Mouse (Mus musculus) MEL (cell line): ENCODE results near the gene Nxph4. TPM values are rescaled to one million over a fixed set of nuclear protein-coding genes. Genes with fewer than 3 reads are reported as not detected.
A peak's percentile ranks its signal among the peaks of the same experiment; 100 is the strongest.

Experiments used
- DNase-seq: peaks from one replicate; pipeline ENCODE4 v3.0.0; 2011; ENCODE audit warnings: low read depth, low spot score
- H3K27ac ChIP-seq: 2 replicates; pipeline ENCODE4 v1.5.1; 2012; ENCODE audit warnings: low read depth, mild to moderate bottlenecking, control low read depth, low read length, moderate library complexity; ENCODE audit not compliant: control insufficient read depth
- H3K27me3 ChIP-seq, 2 experiments: fragments of 150-350 bp in 1 of 2; sonication (generic) in 1 of 2; 2 replicates each; pipeline ENCODE4 v1.6.1; 2012; ENCODE audit warnings: low read length in 2 of 2, mild to moderate bottlenecking in 2 of 2, improper control_type of control experiment in 1 of 2, moderate library complexity in 1 of 2; ENCODE audit not compliant: insufficient read depth in 2 of 2, control insufficient read depth in 1 of 2
- H3K36me3 ChIP-seq, 2 experiments: 2 replicates each; pipeline ENCODE4 v1.6.1; 2012 to 2014; ENCODE audit warnings: low read length in 2 of 2, improper control_type of control experiment in 1 of 2, inconsistent platforms in 1 of 2, mild to moderate bottlenecking in 1 of 2; ENCODE audit not compliant: insufficient read depth in 2 of 2, control insufficient read depth in 1 of 2
- H3K4me1 ChIP-seq, 2 experiments: fragments of 150-350 bp in 1 of 2; sonication (generic) in 1 of 2; 2 replicates each; pipeline ENCODE4 v1.6.1; 2012; ENCODE audit warnings: low read length in 2 of 2, improper control_type of control experiment in 1 of 2, mild to moderate bottlenecking in 1 of 2; ENCODE audit not compliant: insufficient read depth in 2 of 2, control insufficient read depth in 1 of 2
- H3K4me3 ChIP-seq, 2 experiments: fragments of 150-350 bp in 1 of 2; sonication (generic) in 1 of 2; 2 replicates each; pipeline ENCODE4 v1.5.1; 2012; ENCODE audit warnings: low read depth in 2 of 2, low read length in 2 of 2, mild to moderate bottlenecking in 2 of 2, moderate library complexity in 2 of 2, control low read depth in 1 of 2, improper control_type of control experiment in 1 of 2; ENCODE audit not compliant: control insufficient read depth in 1 of 2, insufficient read depth in 1 of 2
- H3K79me2 ChIP-seq: 2 replicates; pipeline ENCODE4 v1.6.1; 2012; ENCODE audit warnings: mild to moderate bottlenecking, low read length, moderate library complexity; ENCODE audit not compliant: control insufficient read depth, poor library complexity, insufficient read depth
- H3K9ac ChIP-seq: 2 replicates; pipeline ENCODE4 v1.6.1; 2012; ENCODE audit warnings: low read depth, mild to moderate bottlenecking, control low read depth, low read length, moderate library complexity; ENCODE audit not compliant: control insufficient read depth, poor library complexity, severe bottlenecking
- H3K9me3 ChIP-seq: fragments of 150-350 bp; sonication (generic); replicated peaks from 2 replicates; pipeline ENCODE4 v1.6.1; 2012; ENCODE audit warnings: mild to moderate bottlenecking, low read length, improper control_type of control experiment, moderate library complexity; ENCODE audit not compliant: insufficient read depth
- BHLHE40 ChIP-seq: IDR thresholded peaks from 2 replicates; pipeline ENCODE4 v1.6.1; 2012; ENCODE audit warnings: low read depth, mild to moderate bottlenecking, inconsistent platforms, low read length, improper control_type of control experiment, borderline replicate concordance
- CTCF ChIP-seq, 3 experiments: IDR thresholded peaks in 2 of 3; conservative IDR thresholded peaks in 1 of 3; 2 replicates each; pipeline ENCODE4 v1.5.1; 2011 to 2012; ENCODE audit warnings: low read length in 3 of 3, low read depth in 2 of 3, mild to moderate bottlenecking in 2 of 3, improper control_type of control experiment in 1 of 3, inconsistent platforms in 1 of 3, mixed read lengths in 1 of 3, moderate library complexity in 1 of 3; ENCODE audit not compliant: control insufficient read depth in 1 of 3, insufficient read depth in 1 of 3, poor library complexity in 1 of 3, severe bottlenecking in 1 of 3
- JUND ChIP-seq: IDR thresholded peaks from 2 replicates; pipeline ENCODE4 v1.6.1; 2011; ENCODE audit warnings: low read depth, mild to moderate bottlenecking, improper control_type of control experiment, low read length
- MYB ChIP-seq: IDR thresholded peaks from 2 replicates; pipeline ENCODE4 v1.6.1; 2011; ENCODE audit warnings: mild to moderate bottlenecking, low read depth, low read length, improper control_type of control experiment
- POLR2AphosphoS5 ChIP-seq: IDR thresholded peaks from 2 replicates; pipeline ENCODE4 v1.6.1; 2012; ENCODE audit warnings: low read depth, borderline replicate concordance, mild to moderate bottlenecking, inconsistent platforms, low read length, moderate library complexity, mixed read lengths
- TAL1 ChIP-seq: IDR thresholded peaks from 2 replicates; pipeline ENCODE4 v1.6.1; 2012; ENCODE audit warnings: mild to moderate bottlenecking, inconsistent platforms, low read length, moderate library complexity, mixed read lengths
- TBP ChIP-seq: IDR thresholded peaks from 2 replicates; pipeline ENCODE4 v1.8.0; 2011; ENCODE audit warnings: low read depth, low read length, improper control_type of control experiment
- polyA plus RNA-seq, 2 experiments: library from polyadenylated mRNA; stranded (reverse) in 1 of 2; unstranded in 1 of 2; fragments of >175 nt in 1 of 2; fragments of >200 nt in 1 of 2; gene quantifications; 2 replicates each; pipeline versions ENCODE4 v1.2.1 to v1.2.4; 2012; ENCODE audit warnings: low replicate concordance in 2 of 2, low read depth in 1 of 2; ENCODE audit not compliant: insufficient read length in 2 of 2, insufficient read depth in 1 of 2, missing spikeins in 1 of 2
- total RNA-seq: library from RNA; depleted of rRNA; stranded (reverse); fragments of 300-350 nt; gene quantifications from 2 replicates; pipeline ENCODE4 v1.2.3, GENCODE M21; 2012

The Nxph4 gene
- total and polyA plus RNA-seq, 3 experiments = 0.24 TPM; not detected in 2

- no peak for DNase-seq
- no peak overlapping the region for H3K9ac ChIP-seq
- H3K4me1 ChIP-seq = peaks cover 0 to 19% of the 10 kb centered on the region in 2 experiments; a peak in 2 of 4 replicates
- peaks cover 0 to 7% of the 10 kb centered on the region in 2 experiments; a peak in 2 of 4 replicates for H3K36me3 ChIP-seq
- no peak overlapping the region for H3K4me3 ChIP-seq
- H3K27me3 ChIP-seq = no peaks in the 10 kb centered on the region
- TF ChIP-seq TAL1 (no peak), MYB (no peak)
- H3K79me2 ChIP-seq = no peaks in the 10 kb centered on the region
- no peak overlapping the region for H3K27ac ChIP-seq
- H3K9me3 ChIP-seq = no peaks in the 10 kb centered on the region
Observed at GRCm38 (mm10) chr10:127575741-127576140, 41.4 kb upstream of the Nxph4 start.

DNA sequence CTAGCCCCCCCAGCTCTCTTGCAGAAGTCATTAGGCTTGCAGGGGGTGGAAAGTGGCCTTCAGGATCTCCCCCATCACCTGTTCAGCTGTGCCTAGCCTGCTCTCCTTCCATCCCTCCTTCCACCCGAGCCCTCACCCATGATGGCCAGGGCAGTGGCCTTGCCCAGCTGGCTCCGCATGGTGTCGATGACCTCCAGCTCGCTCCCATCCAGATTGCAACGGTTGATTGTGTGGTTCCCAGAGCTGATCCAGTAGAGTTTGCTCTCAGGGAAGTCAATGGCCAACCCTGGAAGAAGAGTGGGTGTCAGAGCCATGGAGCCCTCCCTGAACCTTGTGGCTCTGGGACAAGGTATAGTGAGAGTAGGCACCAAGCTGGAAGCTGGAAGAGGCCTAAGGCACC, 37.9 kb upstream of the Nxph4 start:
- Histone ChIP-seq H3K4me1 (peaks cover 0 to 10% of the 10 kb centered on the region in 2 experiments; a peak in 2 of 4 replicates), H3K4me3 (no peak overlapping the region), H3K36me3 (peaks cover 0 to 5% of the 10 kb centered on the region in 2 experiments; a peak in 1 of 4 replicates), H3K27ac (no peak overlapping the region), H3K9me3 (no peaks in the 10 kb centered on the region), H3K79me2 (no peaks in the 10 kb centered on the region), H3K27me3 (0 out of 4 replicates have a peak, but pooled peaks cover 0 to under 1% of the 10 kb centered on the region in 2 experiments), H3K9ac (no peak overlapping the region)
- no peak for DNase-seq
- TF ChIP-seq CTCF (IDR thresholded peaks at IDR 0.05 in 2 of 3, conservative IDR thresholded peaks at IDR 0.05 in 1 of 3; ENCODE audit: control insufficient read depth in 1 of 3, insufficient read depth in 1 of 3, low read depth in 2 of 3, low read length in 3 of 3, poor library complexity in 1 of 3, severe bottlenecking in 1 of 3) (no peak), POLR2AphosphoS5 (no peak)

- Histone ChIP-seq H3K9me3 (no peaks in the 10 kb centered on the region), H3K27ac (no peak overlapping the region), H3K9ac (no peak overlapping the region), H3K36me3 (peaks cover 0 to 5% of the 10 kb centered on the region in 2 experiments; a peak in 1 of 4 replicates), H3K27me3 (0 out of 4 replicates have a peak, but pooled peaks cover 0 to 2% of the 10 kb centered on the region in 2 experiments), H3K79me2 (no peaks in the 10 kb centered on the region), H3K4me1 (peaks cover 0 to 8% of the 10 kb centered on the region in 2 experiments; a peak in 2 of 4 replicates), H3K4me3 (no peak overlapping the region)
- peak; percentile 79 for TF ChIP-seq TBP
- no peak for TF ChIP-seq JUND
- TF ChIP-seq BHLHE40 = no peak
- DNase-seq = peak; percentile 19
Observed at GRCm38 (mm10) chr10:127570937-127571641, 36.7 kb upstream of the Nxph4 start.
